Mouse (Mus musculus): ENCODE measurements around the gene Satb1.

Gene Satb1

DNA sequence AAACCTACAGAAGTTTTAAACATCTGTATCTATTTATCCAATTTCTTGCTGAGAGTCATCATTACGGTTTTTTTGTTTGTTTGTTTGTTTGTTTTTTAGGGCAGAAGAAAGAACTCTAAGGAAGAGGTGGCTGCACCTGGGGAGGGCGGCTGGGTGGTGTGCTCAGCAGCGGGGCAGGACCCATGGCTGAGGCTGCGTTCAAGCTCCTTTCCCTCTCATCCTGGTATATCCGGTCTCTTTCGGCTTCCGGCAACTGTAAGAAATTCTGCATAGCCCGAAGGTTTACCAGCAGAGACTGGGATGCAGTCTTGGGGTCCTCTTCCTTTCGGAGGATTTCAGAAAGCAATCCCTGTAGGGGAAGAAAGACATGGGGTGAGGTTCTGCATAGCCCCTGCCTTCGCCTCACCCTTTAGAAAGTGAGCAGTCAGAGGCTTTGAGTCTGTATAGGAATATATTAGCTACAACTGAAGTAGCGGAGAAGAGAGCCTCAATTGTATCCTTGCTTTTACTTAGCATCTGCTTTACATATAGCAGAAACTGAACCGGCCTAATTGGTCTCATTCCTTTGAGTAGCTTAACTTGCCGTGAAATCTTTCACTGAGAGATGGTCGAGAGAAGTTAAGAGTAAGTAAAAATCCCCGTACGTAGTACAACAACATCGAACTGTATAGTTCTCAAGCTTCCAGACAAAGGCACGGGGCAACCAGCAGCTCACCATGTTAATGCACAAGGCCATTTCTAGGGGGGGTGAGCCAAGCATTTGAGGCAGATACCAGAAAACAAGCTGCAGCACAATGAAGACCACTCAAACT is 57.8 kb downstream of the Satb1 start:
- DNase-seq (ENCODE audit: low spot score): no peak

DNA sequence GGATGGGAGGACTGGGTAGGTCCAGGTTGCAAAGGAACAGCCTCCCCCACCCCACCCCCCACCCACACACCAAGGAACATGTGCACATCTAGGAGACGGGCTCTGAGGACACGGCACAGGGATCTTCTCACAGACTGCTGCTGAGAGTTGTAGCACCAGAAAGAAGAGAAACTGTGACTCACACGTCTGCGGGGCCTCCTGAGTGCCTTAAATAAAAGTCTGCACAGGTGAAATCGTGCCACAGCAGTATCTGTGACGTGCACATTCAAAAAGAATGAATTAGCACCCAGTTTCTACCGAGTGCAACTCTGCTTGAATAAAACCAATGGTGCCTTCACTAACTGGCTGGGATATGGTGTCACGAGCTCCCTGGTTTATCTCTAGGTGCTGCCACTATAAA is 69.5 kb downstream of the Satb1 start:
- no peak for DNase-seq (ENCODE audit: low spot score)

DNA sequence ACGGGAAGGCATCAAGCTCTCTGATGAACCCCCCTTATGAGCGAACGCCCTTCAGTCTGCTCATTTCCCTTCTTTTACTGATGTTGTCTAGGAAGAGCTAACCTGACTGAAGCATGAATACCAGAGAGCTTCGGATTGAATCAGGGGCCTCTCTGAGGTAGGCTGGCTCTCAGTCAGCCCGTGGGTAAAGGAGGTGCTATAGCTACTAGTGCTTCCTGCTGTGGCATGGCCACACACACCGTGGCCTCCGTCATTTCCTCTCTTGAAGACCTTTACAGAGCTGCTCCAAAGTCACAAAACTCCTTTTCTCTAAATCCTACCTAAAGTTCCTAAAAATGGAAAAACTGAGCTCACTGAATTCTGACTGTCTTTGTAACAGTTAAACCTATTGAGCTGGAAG is 70.6 kb downstream of the Satb1 start:
- DNase-seq (ENCODE audit: low spot score): no peak

DNA sequence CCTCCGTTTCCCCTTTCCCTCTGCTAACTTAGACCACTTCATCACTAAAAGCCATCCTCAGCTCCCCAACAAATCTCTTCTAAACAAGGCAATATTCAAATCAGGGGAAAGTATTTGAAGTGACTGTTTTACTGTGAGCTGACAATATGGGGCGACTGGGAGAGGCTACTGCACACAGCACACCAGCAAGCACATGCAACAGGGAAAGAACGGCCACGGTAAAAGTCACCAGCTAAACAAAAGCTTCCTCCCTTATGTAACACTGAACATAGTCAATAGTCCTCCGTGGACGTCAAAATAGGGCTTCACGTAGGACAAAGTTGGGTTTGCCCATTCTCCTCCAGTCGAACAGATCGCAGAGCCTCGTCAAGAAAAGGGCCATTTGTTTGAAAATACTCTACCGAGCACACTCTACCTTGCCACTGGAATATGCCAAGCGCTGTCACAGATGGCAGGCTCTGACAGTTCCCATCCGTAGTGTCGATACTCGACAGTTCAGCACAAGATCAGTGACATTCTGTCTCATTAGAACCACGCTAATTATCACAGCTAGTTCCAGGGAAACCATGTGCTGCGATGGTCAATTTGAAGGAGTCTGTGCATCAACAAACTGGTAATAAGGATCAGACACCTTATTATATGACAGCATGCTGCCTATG is 72.0 kb downstream of the Satb1 start:
- DNase-seq (ENCODE audit: low spot score): no peak

DNA sequence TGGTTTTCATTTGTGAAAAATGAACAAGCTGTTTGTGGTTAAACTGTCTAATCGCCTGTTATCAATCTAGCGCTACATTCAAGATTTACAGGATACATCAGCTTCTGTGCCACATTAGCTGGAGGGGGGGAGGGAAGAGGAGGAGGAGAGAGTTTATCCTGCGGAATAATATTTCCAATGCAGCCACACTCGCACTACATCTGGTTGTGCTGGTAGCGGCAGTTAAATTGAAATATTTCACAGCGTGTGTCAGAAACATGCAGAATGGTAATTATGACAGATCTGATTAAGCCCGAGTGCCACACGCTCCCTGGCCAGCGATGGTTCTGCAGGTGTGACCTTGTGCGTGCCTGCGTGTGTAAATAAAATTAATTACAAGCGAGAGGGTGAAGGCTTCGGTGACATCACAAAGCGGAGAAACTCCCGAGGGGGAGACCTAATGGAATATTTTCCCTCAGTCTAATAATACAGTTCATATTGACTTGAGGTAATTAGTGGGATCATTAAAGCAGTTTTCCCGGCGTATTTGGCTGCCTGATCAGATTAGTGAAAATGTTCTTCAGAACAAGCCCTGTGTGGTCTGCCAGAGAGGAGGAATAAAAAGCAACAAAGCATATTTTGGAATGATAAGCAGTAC is 72.7 kb downstream of the Satb1 start:
- no peak for DNase-seq (ENCODE audit: low spot score)

DNA sequence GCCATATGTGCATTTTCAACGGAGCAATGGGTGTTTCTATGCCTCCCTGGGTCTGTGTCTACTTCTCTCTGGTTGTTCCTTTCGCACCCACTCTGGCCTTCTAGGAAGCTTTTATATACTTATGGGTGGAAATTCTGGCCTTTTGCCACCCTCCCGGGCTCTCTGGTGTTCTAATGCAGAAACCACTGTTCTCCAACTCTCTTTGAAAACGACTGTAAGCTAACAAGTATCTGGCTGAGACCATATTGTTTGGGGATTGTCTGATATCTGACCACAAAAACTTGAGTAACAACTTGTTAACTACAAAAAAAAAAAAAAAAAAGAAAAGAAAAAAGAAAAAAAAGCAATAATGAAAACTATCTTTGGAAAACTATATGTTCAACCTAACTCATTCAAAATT is 73.6 kb downstream of the Satb1 start:
- no peak for DNase-seq (ENCODE audit: low spot score)

DNA sequence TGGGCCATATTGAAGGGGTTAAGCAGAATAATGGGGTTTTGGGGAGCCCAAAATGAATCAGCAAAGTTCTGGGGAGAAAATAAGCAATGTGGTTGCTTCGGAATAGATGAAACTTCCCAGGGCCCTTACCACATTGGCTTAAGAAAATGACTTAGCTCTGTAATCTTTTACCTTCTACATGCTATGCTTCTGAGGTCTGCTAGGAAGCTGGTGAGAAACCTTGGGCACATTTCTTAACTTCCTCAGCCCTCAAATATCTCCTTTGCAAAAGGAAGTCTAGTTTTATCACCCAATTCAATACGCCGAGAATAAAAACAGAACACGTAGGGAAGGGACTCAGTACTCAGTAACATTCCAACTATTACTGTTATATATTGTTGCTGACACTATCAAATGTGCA is 80.9 kb downstream of the Satb1 start:
- no peak for DNase-seq (ENCODE audit: low spot score)

DNA sequence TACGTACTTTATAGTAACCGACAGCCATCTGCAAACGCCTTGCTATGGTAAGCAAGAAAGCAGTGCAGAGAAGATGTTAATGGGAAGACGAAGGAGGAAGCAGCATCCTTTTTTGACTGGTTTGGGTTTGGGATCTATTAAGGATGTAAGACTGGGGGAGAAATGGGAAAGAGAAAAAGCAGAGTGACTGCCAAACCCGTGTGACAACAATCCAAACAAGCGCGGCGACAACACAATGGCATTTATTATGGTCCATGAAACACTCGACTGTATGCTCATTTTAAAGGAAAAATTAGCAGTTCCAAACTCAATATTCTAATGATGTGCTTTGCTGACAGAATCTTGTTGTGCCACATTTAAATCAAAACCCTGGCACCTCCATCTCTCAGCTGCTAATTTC is 85.9 kb downstream of the Satb1 start:
- DNase-seq (ENCODE audit: low spot score): no peak

DNA sequence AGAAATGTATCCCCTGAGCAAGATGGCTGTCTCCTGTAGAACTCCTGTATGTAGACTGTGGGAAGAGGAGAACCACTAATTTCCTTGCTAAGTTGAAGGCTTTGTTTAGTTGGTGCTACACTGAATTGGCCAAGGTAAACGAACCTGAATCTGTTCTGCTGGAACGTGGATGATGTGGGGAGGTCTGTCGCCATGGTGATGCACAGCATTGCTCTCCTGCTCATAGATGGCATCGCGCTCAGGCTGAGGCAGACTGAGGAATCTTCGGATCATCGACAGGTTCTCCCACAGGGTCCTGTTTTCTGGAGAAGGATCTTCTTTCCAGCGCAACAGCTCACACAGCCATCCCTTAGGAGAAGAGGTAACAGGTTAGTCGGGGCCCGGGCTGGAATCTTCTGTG is 90.6 kb downstream of the Satb1 start:
- no peak for DNase-seq (ENCODE audit: low spot score)

DNA sequence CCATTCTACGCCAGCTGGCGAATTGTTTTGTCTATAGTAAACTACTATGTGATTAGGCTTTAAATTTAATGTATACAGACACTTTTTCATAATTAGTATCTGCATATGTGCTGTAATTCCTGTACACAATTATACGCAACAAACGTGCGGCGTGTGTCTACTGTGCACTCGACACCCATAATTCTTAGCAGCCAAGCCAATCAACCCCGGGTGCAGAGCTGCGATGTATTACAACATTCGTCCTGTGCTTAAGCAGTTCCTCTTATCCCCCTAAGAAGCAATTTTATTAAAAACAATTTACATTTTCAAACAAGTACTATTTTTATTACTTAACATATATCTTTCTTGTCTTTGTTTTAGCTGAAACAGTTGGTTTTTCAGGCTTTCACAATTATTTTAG is 92.0 kb downstream of the Satb1 start:
- no peak for DNase-seq (ENCODE audit: low spot score)

DNA sequence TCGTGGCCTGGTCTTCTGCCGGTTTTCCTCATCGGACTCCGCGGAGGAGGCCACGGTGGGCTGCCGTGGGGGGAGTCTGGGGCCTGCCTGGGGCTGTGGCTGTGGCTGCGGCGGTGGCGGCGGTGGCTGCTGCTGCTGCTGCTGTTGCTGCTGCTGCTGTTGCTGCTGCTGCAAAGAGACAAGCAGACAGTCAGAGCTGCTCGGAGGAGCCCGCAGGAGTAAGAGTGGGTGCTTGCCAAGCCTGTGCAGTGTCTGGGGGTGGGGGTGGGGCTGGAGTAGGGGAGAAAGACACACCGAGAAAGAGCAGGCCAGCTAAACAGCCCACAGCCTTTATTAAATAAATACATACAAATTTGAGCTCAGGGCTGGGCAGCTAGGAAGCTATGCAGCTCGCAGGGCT is 92.8 kb downstream of the Satb1 start:
- no peak for DNase-seq (ENCODE audit: low spot score)

DNA sequence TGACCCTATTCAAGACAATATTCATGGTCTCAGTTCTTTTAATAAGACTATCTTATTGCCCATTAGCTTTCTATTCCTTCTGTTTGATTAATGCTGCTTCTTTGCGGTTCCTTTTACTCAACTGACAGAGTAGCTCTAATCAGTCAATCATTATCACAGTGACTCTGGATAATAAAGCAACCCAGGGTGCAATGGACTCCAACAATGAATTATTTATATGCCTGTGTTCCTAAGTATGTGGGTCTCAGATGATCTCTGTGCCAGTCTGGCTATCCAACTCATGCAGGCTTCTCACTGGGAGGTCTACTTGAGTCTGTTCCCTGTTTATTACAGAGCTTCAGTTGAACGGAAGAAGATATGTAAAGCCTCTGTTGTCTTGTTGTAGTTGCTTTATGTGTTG is 108.6 kb downstream of the Satb1 start:
- DNase-seq (ENCODE audit: low spot score): no peak

DNA sequence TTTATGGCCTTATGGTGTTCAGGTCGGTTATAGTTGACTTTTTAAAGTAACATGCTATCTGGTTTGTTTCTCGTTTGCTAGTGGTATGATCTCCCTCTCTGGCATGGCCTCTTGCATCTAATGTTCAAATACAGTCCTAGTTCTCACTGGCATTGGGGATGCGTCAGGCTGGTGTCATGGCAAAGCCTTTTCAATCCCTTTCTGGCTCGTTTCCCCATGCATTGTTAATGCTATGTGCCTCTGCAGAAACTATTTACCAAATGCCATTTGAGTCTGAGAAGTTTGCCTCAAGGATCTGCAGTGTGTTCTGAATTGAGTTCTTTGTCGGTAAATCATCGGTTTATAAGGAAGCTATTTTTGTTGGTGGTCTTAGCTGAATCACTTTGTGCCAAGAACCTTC is 137.4 kb downstream of the Satb1 start:
- no peak for DNase-seq (ENCODE audit: low spot score)

DNA sequence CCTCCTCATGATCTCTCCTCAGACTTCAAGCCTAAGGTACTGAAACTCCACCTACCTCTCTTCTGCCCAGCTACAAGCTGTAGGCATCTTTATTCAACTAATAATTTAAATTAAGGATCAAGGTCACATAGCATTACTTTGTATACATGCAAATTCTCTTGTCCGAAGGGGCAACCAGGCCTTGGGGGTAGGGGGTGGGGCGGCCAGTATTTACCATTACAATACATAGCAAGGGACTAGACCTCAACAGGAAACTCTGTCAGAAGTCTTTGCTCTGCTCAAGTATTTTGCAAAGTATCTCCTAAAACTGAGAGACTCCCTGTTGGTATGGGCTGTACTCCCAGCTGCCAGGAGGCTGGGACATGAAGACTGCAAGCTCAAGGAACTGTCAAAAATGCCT is 137.8 kb downstream of the Satb1 start:
- no peak for DNase-seq (ENCODE audit: low spot score)

DNA sequence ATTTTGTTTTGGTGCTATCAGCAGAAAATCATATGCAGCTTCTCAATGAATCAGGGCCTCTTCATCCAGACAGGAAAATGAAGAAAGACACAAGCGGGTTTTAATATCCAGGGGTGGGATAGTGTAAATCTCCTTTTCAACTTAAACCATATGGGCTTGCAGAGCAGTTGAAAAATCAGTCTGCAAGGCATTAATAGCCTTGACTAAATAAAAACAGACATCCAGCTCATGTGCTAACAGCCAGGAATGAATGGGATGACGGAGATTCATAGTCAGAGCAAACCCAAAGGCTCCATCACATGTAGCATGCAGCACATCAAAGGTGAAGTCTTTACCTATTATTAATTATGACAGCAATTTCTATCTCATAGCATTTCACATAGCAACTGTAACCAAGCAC is 142.6 kb downstream of the Satb1 start:
- DNase-seq (ENCODE audit: low spot score): no peak

DNA sequence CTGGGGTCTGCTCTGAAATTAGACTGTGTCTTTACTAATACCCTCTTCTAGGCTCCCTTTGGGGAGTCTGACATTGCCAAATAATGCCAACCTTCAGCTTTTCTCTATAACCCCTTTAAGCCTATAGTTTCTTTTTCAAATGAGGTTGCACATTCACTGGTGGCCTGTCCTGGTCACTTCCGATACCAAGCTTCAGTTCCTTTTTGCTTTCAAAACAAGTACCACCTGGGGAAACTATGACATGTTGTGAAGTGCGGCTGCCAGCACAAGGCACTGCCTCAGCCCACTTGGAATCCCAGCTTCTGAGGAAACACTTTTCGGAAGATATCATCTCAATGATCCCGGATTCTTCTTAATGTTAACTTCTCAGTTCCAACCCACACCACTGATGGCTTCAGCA is 145.9 kb downstream of the Satb1 start:
- DNase-seq (ENCODE audit: low spot score): no peak

All from ovary, postnatal 14 days (tissue).